Comparison of ENCODE assay signal across 8 mouse cellular contexts in genomic region chr7:101906287-101906681, GRCm38 (mm10). TPM values are rescaled to one million over a fixed set of nuclear protein-coding genes. Genes with fewer than 3 reads are reported as not detected.
DNase-seq lines count a peak whose midpoint lies in the region; ATAC-seq lines count a peak whose summit lies in the region.

TSS of gene Tomt (minus strand) at chr7:101906359.

- H3K9me3 ChIP-seq in kidney, embryonic 14.5 days (ENCODE audit: control insufficient read depth, low read length), result 0 out of 2 replicates have a peak, but pooled peaks cover 3% of the 10 kb centered on the region
- H3K9me3 ChIP-seq in hindbrain, embryonic 16.5 days (ENCODE audit: control insufficient read depth, low read length), result no peaks in the 10 kb centered on the region
- no peaks in the 10 kb centered on the region for H3K9me3 ChIP-seq in midbrain, embryonic 15.5 days

- peak within 1 kb of the TSS; percentile 54 for H3K4me3 ChIP-seq in kidney, embryonic 14.5 days (ENCODE audit: low read length)
- peak within 1 kb of the TSS; percentile 86 for H3K4me3 ChIP-seq in brown adipose tissue, adult 24 weeks (ENCODE audit: insufficient read depth, low read depth, low read length)
- H3K4me3 ChIP-seq in hindbrain, embryonic 16.5 days (ENCODE audit: low read length), result peak within 1 kb of the TSS; percentile 93
- H3K4me3 ChIP-seq in midbrain, embryonic 15.5 days, result peak within 1 kb of the TSS; percentile 76

- H3K4me2 ChIP-seq in kidney, embryonic 14.5 days (replicated peaks; ENCODE audit: low read depth, low read length), result peak within 1 kb of the TSS; percentile 63
- peak within 1 kb of the TSS; percentile 82 for H3K4me2 ChIP-seq in hindbrain, embryonic 16.5 days (ENCODE audit: low read length)
- H3K4me2 ChIP-seq in midbrain, embryonic 15.5 days, result peak within 1 kb of the TSS; percentile 64

- WGBS in kidney, embryonic 14.5 days, result 6% methylated on average over 11 of the region's 11 CpGs
- 24% methylated on average over 11 of the region's 11 CpGs for WGBS in hindbrain, embryonic 16.5 days
- WGBS in midbrain, embryonic 15.5 days, result 21% methylated on average over 11 of the region's 11 CpGs

- H3K9ac ChIP-seq in kidney, embryonic 14.5 days (ENCODE audit: low read depth, low read length), result peak within 1 kb of the TSS; percentile 81
- H3K9ac ChIP-seq in hindbrain, embryonic 16.5 days (ENCODE audit: low read depth, low read length), result peak within 1 kb of the TSS; percentile 98
- peak within 1 kb of the TSS; percentile 89 for H3K9ac ChIP-seq in midbrain, embryonic 15.5 days

- peak within 1 kb of the TSS; percentile 80 for H3K27ac ChIP-seq in kidney, embryonic 14.5 days (ENCODE audit: low read depth, low read length)
- peak within 1 kb of the TSS; percentile 97 for H3K27ac ChIP-seq in brown adipose tissue, adult 24 weeks (replicated peaks; ENCODE audit: low read depth, low read length)
- peak within 1 kb of the TSS; percentile 97 for H3K27ac ChIP-seq in hindbrain, embryonic 16.5 days (ENCODE audit: low read depth, low read length)
- peak within 1 kb of the TSS; percentile 96 for H3K27ac ChIP-seq in midbrain, embryonic 15.5 days

- peaks cover 18% of the 10 kb centered on the region for H3K4me1 ChIP-seq in kidney, embryonic 14.5 days (ENCODE audit: control insufficient read depth, insufficient read depth, low read length)
- peaks cover 20% of the 10 kb centered on the region for H3K4me1 ChIP-seq in brown adipose tissue, adult 24 weeks (ENCODE audit: control insufficient read depth, insufficient read depth, insufficient read length, low read length)
- peaks cover 23% of the 10 kb centered on the region for H3K4me1 ChIP-seq in hindbrain, embryonic 16.5 days (ENCODE audit: control insufficient read depth, insufficient read depth, low read depth, low read length)
- H3K4me1 ChIP-seq in midbrain, embryonic 15.5 days, result peaks cover 30% of the 10 kb centered on the region

- H3K27me3 ChIP-seq in kidney, embryonic 14.5 days (ENCODE audit: control insufficient read depth, insufficient read depth, low read length), result no peaks in the 10 kb centered on the region
- no peaks in the 10 kb centered on the region for H3K27me3 ChIP-seq in hindbrain, embryonic 16.5 days (replicated peaks; ENCODE audit: control insufficient read depth, insufficient read depth, low read length)
- H3K27me3 ChIP-seq in midbrain, embryonic 15.5 days (replicated peaks), result no peaks in the 10 kb centered on the region

- no peak for ATAC-seq in kidney, embryonic 14.5 days (ENCODE audit: low FRiP score, low TSS enrichment)
- no peak for ATAC-seq in hindbrain, embryonic 16.5 days
- ATAC-seq in midbrain, embryonic 15.5 days (replicated peaks), result no peak

- no peak for DNase-seq in kidney, postnatal 36 days
- no peak for DNase-seq in embryo, embryonic 11 days
- DNase-seq in gastrocnemius, adult 8-10 months (ENCODE audit: low spot score in 2 of 2), result no peak
- no peak for DNase-seq in left cerebral cortex, postnatal 10 days (ENCODE audit: extremely low spot score in 1 of 2, low spot score in 2 of 2)

- peaks cover 23% of the 10 kb centered on the region for H3K36me3 ChIP-seq in kidney, embryonic 14.5 days (ENCODE audit: control insufficient read depth, insufficient read depth, low read length)
- H3K36me3 ChIP-seq in hindbrain, embryonic 16.5 days (ENCODE audit: control insufficient read depth, insufficient read depth, low read length), result peaks cover 10% of the 10 kb centered on the region
- H3K36me3 ChIP-seq in midbrain, embryonic 15.5 days (replicated peaks), result 0 out of 2 replicates have a peak, but pooled peaks cover 10% of the 10 kb centered on the region

- intact Hi-C loops in left cerebral cortex, postnatal 10 days (cut with DNase I), result no loop called here

RNA-seq across cellular contexts. Expression of gene Tomt, which starts in this region (rescaled TPM):
- polyA plus RNA-seq in kidney, embryonic 14.5 days (2014; fragmentation: Nextera tagmentation; extraction: Ambion mirVana), result 0.27 and 0.37 TPM in 2 replicates
- not detected in 2 replicates for polyA plus RNA-seq in brown adipose tissue, adult 24 weeks (2012; ENCODE audit: insufficient read depth, insufficient read length, missing spikeins)
- 0.38 and 0.62 TPM in 2 replicates for polyA plus RNA-seq in hindbrain, embryonic 16.5 days (2015; fragmentation: Nextera tagmentation; extraction: Ambion mirVana)
- polyA plus RNA-seq in midbrain, embryonic 15.5 days (2015; fragmentation: Nextera tagmentation; extraction: Ambion mirVana), result 0.29 and 0.54 TPM in 2 replicates
- total RNA-seq in gastrocnemius, adult 8-10 months (2022), result not detected
- total RNA-seq in left cerebral cortex, postnatal 10 days (2021), result not detected
